Mouse (Mus musculus) adipocyte (in vitro differentiated cells): ENCODE measurements around the gene Plcb1.
A peak's percentile ranks its signal among the peaks of the same experiment; 100 is the strongest.

Experiments used
- DNase-seq: peaks from one replicate; pipeline ENCODE4 v3.0.0-alpha.2; 2016; ENCODE audit warnings: low spot score

The Plcb1 gene

DNA sequence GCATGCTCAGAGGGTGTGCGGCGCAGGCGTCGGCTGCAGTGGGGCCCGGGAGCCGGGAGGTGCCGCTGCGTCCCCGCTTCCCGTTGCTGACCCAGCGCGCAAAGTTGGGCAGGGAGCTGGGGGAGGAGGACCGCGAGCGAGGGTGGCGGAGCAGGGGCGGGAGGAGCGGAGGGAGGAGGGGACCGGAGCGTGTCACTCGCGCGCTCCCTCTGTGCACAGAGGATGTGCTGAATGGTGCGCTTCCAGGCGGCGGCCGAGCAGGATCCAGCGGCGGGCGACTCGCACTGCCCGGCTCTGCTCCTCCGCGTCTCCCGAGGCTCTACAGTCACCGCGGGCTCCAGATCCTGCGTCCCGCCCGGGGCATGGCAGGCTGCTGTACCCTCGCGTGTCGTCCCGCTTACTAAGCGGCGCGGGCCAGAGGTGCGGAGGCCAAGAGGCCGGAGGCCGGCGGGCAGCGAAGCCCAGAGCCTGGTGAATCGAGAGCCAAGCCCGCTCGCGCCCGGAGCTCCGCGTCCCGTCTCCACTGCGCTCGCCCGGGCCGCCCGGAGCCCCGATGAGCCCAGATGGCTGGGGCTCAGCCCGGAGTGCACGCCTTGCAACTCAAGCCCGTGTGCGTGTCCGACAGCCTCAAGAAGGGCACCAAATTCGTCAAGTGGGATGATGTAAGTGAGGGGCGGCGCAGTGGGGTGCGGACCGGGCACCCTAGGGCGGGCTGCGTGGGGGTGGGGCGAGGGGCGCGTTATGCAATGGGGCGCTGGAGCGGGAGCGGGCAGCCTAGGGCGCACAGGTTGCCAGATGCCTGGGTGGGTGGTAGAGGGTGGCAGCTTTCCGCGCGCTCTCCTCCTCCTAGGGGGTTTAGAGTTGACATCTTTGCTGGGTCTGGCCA lies at the start of gene Plcb1:
Gene Plcb1 (plus strand): TSS at position 98 of the 886 bp plus-strand sequence.
- peak; percentile 86 for DNase-seq

DNA sequence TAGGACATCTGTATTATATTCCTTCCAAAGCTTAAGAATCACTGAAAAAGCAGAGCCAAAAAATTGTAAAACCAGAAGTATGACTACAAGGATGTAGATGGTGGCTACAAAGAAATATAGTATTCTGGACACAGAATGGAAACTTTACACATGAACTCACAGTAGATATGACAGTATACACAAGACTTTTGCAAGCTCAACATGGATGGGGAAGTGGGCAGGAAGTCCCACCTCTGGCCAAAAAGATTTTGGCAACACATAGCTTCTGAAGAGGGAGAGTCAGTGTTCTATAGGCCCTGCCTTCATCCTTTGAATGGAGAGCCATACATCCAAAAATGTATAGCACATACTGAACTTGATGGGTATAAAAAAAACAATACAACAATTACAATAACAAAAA lies 30.3 kb upstream of the Plcb1 start:
- DNase-seq, result no peak

DNA sequence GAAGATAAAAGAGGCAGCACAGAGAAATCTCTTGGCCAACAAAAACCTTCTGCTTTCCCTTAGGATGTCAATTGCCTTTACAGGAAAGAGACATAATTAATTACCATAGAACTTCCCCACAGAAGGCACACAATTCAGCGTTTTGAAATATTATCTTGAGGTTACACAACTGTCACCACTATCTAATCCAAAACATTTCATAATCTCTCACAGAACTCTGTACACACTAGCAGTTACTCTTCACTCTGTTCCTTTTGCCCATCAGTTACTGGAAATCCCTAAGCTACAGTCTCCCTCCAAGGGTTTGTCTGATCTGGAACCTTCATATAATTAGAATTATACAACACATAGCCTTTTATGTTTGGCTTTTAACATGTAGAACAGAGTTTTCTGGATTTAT lies 29.8 kb upstream of the Plcb1 start:
- peak; percentile 78 for DNase-seq

DNA sequence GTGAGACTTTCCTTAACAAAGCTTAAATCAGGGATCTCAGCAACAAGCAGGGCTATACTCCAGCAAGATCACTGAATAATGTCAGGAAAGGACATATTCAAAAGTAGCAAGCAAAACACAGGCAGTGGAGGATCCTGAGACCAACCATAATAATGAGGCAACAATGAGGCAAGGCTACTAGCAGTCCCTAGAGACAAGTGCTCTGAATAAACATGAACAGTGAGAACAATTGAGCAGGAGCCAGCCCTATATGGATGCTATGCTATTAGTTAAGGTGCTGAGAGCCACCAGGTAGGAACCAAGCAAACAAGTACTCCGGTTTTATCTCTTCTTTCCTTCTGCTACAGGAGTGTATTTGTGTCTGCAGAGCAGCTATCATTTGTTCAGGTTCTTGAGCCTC lies 24.8 kb upstream of the Plcb1 start:
- DNase-seq, result peak; percentile 63

DNA sequence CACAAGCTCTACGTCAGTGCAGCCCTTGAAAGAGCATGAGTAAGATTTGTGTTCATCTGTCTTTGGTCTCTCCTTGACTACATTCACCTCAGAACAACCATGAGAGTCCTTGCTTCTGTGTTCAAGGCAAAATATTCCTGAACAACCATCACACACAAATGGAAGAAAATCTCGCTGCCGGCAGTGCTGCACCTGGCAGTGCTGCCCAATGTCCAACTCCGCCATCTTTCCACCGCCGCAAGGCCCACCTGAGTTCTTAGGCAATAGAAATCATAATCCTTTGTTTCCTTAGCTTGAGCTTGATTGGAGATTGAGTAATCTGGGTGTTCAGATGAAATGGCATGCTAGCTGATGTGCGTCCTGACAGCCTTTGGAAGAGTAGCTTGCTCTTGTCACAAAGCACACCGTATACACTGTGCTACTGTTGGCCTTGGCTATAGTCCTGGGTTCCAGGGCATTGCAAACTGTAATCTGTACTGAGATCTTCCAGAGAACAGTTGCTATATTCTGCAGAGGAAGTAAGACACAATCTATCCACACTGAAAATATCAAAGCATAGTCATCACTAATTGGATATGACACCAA lies 22.4 kb upstream of the Plcb1 start:
- DNase-seq, result no peak

DNA sequence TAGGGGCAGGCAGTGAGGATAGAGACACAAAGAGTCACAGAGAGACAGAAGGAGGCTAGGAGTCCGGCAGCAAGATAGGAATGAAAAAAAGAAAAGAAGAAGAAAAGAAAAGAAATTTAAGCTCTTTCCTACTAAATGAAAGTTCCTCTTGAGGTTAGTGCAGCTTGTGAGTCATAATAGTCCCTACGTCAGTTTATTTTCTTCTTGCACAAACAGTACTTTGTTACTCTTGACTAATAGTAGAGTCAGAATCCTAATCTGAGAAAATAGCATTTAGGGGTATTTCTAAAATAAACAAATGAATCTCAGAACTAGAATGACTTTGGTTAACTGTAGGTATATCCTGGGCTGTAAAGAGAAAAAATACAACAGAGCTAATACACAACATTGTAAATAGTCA lies 21.4 kb upstream of the Plcb1 start:
- peak; percentile 36 for DNase-seq

DNA sequence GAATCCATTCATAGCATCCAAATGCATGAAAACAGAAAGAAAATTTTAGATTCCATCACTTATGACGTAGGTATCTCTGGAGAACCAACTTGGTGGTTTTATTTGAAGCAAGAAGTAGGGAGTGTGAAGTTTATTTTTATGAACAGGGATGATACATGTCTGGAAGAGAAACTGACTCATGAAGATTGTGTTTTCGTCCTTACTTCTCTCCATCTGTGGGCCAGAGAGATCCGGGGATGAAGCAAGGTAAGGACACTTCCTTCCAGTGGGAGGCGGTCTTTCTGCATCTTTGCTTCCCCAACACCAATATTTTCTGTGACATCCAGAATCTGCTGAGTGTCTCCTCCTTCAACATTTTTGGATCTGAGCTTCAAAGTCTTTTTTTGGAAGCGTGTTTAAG lies 6.0 kb upstream of the Plcb1 start:
- DNase-seq, result no peak

DNA sequence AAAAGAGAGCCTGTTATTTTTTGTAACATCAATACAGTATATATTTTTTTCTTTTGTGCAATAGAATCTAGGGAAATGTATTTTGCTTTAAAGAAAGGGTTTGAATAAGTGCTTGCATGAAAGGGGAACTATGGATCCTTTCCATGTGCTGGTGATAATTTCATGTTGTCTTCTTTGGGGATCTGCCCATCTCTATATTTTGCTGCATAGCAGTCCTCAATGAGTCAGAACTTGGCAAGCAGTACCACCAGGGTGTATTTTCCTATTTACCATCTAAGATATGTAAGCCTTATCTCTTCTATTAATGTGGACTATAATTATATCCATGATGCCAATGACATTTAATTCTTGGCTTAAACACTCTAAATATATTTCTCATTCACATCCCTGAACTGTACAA lies 5.6 kb upstream of the Plcb1 start:
- DNase-seq, result no peak

DNA sequence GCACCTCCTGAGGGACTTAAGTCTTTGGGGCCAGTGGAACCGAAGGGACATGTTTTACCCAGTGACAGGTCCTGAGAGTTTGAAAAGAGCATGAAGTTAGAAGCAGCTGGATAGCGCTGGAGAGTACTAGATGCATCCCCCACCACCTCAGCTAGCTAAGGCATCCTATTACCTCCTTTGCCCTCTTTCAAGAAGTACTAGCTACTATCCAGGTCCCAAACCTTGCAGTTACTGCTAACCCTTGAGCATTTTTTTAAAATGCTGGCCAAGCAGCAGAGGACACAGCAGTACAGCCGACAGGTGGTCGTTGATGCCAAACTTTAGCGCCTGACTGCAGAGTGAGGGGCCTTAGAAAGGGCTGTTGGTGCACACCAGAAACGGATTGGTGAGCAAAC lies 986 bp downstream of the Plcb1 start:
- DNase-seq, result peak; percentile 23

DNA sequence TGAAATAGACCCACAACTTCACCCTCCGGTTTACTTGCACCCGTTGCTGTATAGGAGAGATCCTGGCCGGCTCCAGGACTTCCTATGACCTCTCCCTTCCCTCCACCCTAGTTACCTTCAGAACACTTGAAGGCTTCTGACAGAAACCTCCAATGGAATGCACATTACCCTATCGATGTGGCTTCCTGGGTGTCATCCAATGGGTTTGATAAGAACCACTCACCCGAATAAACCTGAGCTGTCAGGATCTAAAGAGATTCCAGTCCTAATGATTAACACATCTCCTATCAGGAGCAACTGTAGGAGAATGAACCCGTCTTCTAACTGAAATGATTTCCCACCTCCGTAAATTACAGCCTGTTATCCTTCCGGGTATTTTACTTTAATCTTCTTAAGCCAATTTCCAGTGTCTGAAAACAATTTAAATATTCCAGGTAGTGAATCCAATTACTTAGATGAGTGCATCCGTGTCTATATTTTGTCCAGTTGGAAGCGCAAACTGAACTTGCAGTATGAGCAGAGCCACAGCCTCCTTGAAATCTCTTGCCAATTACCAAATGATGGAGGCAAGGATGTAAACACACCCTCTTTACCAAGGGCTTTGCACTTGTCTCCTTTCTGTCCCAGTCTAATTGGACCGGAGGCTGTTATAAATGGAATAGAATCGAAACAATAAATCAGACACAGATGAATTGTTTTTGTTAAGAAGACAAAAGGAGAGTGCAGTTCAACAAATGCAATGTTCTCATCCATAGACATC lies 1.6 kb downstream of the Plcb1 start:
- DNase-seq, result no peak

DNA sequence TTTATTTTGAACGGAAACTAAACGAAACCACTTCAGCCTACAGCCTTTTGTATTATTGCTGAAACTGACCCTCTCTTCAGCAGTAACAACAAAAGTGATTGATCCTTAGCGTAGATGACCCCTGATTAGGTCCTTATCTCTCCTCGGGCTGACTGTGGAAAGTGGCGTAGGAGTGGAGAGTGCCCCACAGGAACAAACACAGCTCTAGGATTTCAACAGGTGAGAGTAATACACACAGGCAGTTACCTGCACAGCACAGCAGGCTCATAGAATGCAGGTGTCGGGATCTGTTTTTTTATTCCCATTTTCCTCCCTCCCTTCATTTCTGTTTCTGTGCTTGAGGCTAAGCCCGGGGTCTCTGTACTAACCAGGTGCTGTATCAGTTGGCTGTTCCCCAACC lies 7.1 kb downstream of the Plcb1 start:
- no peak for DNase-seq

DNA sequence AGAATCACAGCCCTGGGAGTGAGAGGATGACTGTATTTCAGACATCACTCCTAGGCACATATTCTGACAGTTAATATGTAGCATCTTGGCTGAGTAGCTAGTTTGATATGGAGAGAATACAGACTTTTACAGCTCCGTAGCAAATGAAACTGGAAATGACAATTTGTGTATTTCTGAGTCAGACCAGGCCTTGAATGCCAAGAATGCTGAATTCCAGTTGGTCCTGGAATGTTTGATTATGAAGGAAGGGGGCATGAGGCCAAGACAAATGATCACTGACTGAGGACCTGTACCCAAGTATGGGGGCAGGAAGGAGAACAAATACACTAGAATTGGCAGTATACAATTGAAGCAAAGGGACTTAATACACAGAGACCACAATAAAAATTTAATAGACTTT lies 14.4 kb downstream of the Plcb1 start:
- peak; percentile 33 for DNase-seq

DNA sequence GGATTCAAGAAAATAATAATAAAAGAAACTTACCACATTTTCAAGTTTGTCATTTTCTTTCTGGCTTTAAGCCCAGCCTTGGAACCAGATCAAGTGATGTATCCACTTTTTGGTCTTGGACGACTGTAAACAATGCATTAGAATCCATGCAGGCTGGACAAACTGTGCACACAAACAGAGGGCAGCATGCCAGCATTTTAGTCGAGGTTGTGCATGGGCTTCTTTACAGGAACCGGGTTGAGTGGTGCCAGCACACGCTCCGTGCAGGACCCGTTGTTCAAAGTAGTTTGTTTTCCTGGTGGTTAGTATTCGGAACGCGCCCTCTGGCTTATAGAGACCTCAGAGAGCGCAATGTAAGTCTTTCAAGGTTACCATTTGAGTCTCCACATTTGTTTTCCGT lies 30.5 kb downstream of the Plcb1 start:
- DNase-seq, result peak; percentile 76

DNA sequence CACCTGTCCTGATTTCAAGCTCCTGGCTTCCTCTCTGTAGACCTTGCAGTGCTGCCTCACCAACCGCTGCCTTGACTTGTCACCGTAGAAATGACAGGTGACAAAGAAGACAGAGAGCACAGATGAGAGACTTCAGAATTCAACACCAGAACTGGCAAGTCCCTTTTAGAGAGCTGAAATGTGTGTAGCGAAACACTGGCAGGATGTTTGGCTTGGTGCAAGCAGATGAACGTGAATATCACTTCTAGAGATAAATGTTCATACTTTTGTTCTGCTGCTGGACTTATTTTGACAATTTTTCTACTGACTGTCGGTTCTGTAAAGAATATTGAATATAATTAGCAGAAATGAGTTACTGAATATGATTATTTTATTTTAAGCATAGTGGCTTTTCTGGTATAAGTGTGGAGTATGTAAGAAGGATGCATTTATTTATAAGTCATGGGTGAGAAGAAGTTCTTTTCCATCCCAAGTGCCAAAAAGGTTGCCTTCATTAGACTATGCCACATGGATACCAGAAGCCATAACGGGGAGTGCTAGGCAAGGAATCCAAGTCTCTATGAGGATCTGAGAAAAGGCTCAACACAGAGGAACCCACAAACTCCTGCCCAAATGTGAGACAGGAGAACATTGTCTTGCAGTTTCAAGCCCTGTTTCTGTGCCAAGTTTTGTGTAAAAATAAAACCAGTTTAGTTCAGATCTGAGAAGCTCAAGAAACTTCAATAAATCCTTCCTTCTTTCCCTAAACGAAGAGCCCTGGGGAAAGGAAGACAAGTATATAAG lies 31.4 kb downstream of the Plcb1 start:
- peak; percentile 74 for DNase-seq

DNA sequence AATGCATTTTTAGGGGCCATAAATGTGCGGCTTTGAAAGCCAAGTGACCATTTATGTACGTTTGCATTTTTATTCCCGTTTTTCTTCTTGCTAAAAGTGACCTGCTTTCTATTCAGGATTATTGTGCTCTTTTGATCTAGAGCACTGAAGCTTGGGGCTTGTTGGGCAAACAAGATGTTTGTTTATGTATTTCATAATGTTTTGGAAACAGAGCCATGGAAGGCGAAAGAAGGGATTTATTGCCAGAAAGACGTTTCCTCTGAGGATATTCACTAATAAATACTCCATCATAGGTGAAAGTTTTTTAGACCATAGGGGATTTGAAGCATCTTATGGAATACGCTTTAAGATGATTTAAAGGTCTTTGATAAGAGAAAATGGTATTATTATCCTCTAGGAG lies 35.3 kb downstream of the Plcb1 start:
- DNase-seq, result peak; percentile 77

DNA sequence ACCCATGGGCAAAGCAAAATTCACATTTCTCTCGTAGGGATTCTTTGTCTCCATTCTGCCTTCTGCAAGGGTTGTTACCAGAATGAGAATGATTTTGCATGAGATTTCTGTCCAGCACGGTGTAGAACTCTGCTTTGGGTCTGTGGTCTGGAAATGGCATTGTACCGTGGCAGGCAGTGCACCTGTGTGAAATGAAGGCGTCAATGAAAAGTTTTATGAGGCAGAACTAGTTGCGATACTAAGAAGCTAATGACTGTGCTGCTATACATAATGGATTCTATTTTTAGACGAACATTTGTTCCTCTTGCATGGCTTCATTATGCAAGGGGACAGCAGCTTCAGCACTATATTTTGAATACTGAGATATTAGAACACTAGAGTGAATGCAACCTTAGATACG lies 39.8 kb downstream of the Plcb1 start:
- no peak for DNase-seq

DNA sequence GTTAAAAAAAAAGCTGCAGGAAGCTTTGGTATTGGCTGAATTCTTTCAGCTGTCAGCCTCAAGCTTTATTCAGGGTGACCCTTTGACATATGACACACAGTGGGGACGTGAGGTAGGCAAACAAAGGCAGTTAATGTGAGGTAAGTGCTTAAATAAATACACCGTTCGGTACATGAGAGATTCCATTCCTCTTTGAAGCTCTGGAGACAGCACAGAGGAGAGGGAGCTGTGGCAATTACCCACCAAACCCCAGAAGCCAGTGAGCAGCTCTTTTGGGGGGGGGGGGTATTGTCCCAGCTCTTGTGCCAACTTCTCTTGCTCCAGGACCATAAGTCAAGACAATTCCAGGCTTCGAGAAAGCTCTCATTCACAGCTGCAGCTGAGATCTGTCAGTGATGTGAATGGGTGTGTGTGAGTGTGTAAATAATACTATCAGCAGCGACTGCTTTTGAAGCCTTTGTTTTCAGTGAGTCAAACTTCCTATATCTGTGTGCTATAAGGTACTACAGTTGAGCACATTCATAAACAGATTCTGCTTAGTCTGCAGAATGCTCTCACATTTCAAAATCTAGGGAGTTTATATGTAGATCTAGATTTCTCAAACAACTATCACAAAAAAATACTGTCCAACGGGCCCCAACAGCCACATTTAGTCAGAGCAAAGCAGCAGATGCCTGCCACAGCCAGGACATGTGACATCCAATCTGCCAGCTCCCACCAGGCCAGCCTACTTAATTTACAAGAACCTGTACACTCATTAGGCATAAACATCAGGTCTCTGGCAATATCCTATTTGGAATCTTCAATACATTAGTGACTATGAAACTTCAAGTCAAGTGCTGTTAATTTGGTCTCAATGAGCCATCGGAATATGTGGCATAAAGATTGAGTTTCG lies 40.5 kb downstream of the Plcb1 start:
- peak; percentile 22 for DNase-seq

DNA sequence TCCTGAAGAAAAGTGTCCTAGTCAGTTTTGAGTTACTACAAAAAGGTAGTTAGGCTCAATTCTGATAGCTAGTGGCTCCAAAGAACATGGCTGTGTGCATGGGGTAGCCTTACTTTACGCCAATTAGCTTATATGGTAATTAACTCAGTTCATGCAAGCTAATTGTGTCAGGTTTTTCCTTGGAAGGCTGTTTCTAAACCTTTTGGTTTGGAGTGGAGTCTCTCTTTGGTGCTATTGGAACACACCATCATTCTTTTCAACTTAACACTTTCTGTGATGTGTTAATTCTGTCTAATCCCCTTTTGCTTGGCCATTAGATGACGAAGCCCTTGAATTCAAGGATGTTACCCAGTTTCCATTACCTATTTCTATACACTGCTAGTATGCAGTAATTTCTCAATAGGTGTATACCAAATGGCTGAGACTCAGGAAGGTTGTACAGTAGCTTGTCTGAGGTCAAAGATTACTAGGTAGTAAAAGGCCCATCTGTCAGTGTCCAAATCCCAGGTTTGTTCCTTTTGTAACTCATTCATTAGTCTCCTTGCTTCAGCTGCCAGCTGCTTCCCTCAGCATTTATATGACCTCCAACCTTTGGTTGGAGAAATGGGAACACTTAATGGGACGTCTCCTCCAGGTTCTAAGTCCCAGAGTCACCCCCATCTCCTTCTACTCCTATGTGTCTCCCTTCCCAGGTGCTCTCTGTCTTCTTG lies 42.1 kb downstream of the Plcb1 start:
- DNase-seq, result no peak

DNA sequence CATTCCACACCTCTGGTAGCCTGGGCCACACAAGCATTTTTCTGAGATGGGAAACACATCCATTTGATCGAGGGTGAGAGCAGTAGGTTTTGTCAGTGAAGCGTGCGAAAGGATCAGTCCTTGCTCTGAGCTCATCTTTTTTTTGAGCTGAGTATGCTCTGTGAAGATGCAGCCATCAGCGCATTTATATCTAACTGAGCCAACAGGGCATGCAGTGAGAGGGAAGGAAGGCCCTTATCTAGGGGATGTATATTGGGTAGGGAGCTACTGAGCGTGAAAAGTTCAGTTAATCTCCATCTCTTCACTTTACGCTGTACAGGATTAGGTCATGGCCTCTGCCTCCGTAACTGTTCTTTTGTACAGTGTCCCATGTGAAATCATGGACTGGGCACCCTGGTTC lies 46.0 kb downstream of the Plcb1 start:
- DNase-seq, result no peak

DNA sequence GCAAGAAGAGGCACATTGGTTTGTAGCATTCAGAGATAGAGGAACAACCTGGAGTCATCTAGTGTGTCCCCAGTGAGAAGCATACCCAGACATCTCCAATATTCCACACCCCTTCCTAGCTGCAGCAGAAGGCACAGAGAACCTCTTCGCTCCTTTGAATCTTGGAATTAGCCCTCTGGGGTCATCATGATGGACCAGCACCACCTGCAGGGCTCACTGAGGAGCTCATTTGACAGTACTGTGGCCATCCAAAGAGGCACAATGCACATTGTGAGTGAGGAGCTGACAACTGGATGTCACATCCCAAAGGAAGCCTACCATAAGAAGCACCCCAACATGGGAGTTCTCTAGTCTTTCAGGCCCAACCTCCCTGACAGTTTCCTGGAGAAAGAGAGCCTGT lies 50.2 kb downstream of the Plcb1 start:
- peak; percentile 30 for DNase-seq

DNA sequence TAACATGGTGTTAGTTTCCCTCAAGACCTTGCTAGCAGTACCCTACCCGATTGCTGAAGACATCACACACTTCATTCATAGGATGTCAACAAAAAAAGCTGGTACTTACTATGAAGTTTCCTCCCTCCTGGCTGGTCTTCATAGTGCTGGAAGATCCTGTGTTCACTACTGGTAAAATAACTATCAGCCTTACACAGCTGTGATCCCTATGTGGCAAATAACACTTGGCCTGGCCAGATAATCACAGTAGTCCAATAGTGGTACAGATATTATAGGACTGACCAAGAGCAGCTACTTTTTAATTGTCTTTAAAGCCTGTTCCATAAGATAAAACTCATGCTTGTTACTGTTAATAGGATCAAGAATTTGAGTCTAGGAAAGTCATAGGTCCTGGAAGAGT lies 52.3 kb downstream of the Plcb1 start:
- DNase-seq, result no peak
